Mouse (Mus musculus): ENCODE measurements at regions not wholly inside any gene's neighbourhood (a gene's known extent, or its start where the extent isn't known, plus 50 kb on each side); places are given as distances from the start of the nearest gene placed in this dataset.

- no peak for ATAC-seq (ENCODE audit: poor library complexity, severe bottlenecking)
Measured at GRCm38 (mm10) chr13:37468304-37469178, 123.5 kb downstream of the Ly86 start.

GRCm38 (mm10) chr13:37470230-37470907 is 125.4 kb downstream of the Ly86 start:
- no peak for ATAC-seq (ENCODE audit: poor library complexity, severe bottlenecking)

GRCm38 (mm10) chr13:37473359-37473758 is 128.4 kb downstream of the Ly86 start:
- no peak for ATAC-seq (ENCODE audit: poor library complexity, severe bottlenecking)

- no peak for ATAC-seq (ENCODE audit: poor library complexity, severe bottlenecking)
Measured at GRCm38 (mm10) chr13:37475804-37476203, 130.8 kb downstream of the Ly86 start.

GRCm38 (mm10) chr13:37476256-37477053 is 131.4 kb downstream of the Ly86 start:
- peak; percentile 55 for ATAC-seq (ENCODE audit: poor library complexity, severe bottlenecking)

- ATAC-seq (ENCODE audit: poor library complexity, severe bottlenecking) = no peak
Measured at GRCm38 (mm10) chr13:37477342-37477741, 132.3 kb downstream of the Ly86 start.

GRCm38 (mm10) chr13:37477749-37478548 is 132.9 kb downstream of the Ly86 start:
- peak; percentile 81 for ATAC-seq (ENCODE audit: poor library complexity, severe bottlenecking)

- ATAC-seq (ENCODE audit: poor library complexity, severe bottlenecking) = no peak
Measured at GRCm38 (mm10) chr13:37479182-37479691, 134.2 kb downstream of the Ly86 start.

GRCm38 (mm10) chr13:37481514-37481913 is 136.5 kb downstream of the Ly86 start:
- no peak for ATAC-seq (ENCODE audit: poor library complexity, severe bottlenecking)

- no peak for ATAC-seq (ENCODE audit: poor library complexity, severe bottlenecking)
Measured at GRCm38 (mm10) chr13:37482038-37482437, 137.0 kb downstream of the Ly86 start.

- ATAC-seq (ENCODE audit: poor library complexity, severe bottlenecking) = peak; percentile 67
Measured at GRCm38 (mm10) chr13:37482589-37482988, 137.6 kb downstream of the Ly86 start.

- peak; percentile 46 for ATAC-seq (ENCODE audit: poor library complexity, severe bottlenecking)
Measured at GRCm38 (mm10) chr13:37483010-37483855, 138.2 kb downstream of the Ly86 start.

- no peak for ATAC-seq (ENCODE audit: poor library complexity, severe bottlenecking)
Measured at GRCm38 (mm10) chr13:37484631-37485030, 139.6 kb downstream of the Ly86 start.

- ATAC-seq (ENCODE audit: poor library complexity, severe bottlenecking) = no peak
Measured at GRCm38 (mm10) chr13:37492115-37493001, 147.3 kb downstream of the Ly86 start.

- no peak for ATAC-seq (ENCODE audit: poor library complexity, severe bottlenecking)
Measured at GRCm38 (mm10) chr13:37493331-37493730, 148.3 kb downstream of the Ly86 start.

GRCm38 (mm10) chr13:37495272-37495932 is 150.4 kb downstream of the Ly86 start:
- no peak for ATAC-seq (ENCODE audit: poor library complexity, severe bottlenecking)

GRCm38 (mm10) chr13:37497986-37498385 is 153.0 kb downstream of the Ly86 start:
- no peak for ATAC-seq (ENCODE audit: poor library complexity, severe bottlenecking)

All from megakaryocyte, adult 5-6 weeks (primary cell).